Mouse (Mus musculus) olfactory bulb, adult 2 months (tissue): ENCODE measurements around the gene Gpr61.

Experiments used
- CTCF ChIP-seq: fragments of 200-500 bp; IDR thresholded peaks from 2 replicates; pipeline ENCODE4 v1.5.1; 2012; ENCODE audit warnings: low read depth, mild to moderate bottlenecking, low read length, moderate library complexity; ENCODE audit not compliant: insufficient read depth
- POLR2A ChIP-seq: fragments of 200-500 bp; IDR thresholded peaks from 2 replicates; pipeline ENCODE4 v1.6.1; 2012; ENCODE audit warnings: mild to moderate bottlenecking, low read depth, low read length, moderate library complexity; ENCODE audit not compliant: insufficient read depth

DNA sequence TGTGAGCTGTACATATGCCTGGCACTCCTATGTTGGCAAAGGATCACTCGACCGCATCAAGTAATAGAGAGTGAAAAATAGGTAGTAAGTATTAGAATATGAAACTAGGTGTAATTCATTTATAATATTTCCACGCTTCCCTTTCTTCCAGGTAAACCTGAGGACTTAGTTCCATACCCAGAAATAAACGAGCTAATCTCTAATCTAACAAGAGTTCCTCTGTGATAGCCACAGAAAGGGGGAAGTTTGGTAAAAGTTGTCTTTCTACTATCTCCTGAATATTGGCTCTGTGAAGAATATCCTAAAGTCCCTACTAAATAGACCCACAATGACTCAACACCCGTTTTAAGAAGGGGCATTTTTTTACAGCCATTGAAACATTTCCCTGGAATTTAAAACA, 8.0 kb downstream of the Gpr61 start:
- no peak for TF ChIP-seq POLR2A
- no peak for TF ChIP-seq CTCF
